Mouse (Mus musculus): Measurements from ENCODE around the gene Hibch.

- TF ChIP-seq CTCF (IDR thresholded peaks at IDR 0.05; ENCODE audit: low read depth): no peak
- TF ChIP-seq EP300 (optimal IDR thresholded peaks at IDR 0.05): no peak
Measured at GRCm38 (mm10) chr1:52799056-52799726, 45.5 kb upstream of the Hibch start.

Data from stomach, postnatal 0 days (tissue).